Mouse (Mus musculus) gastrocnemius, adult 2 months (tissue): ENCODE measurements around the gene Cttnbp2. TPM values are rescaled to one million over a fixed set of nuclear protein-coding genes. Genes with fewer than 3 reads are reported as not detected.
A peak's percentile ranks its signal among the peaks of the same experiment; 100 is the strongest.

Experiments
- DNase-seq: peaks from one replicate; pipeline ENCODE4 v3.0.0; 2022
- H3K27ac ChIP-seq: fragments of 200-600 bp; 2 replicates; pipeline ENCODE4 v1.8.1; 2022; ENCODE audit warnings: mild to moderate bottlenecking
- H3K4me3 ChIP-seq: fragments of 200-600 bp; 2 replicates; pipeline ENCODE4 v1.8.1; 2022; ENCODE audit warnings: mild to moderate bottlenecking, moderate library complexity
- CTCF ChIP-seq: fragments of 200-600 bp; IDR thresholded peaks from 2 replicates; pipeline ENCODE4 v1.8.1; 2022; ENCODE audit warnings: antibody characterized with exemption, mild to moderate bottlenecking, moderate library complexity
- intact Hi-C: fragments of 180-260 bp; cut with DNase I; formaldehyde crosslinking; loops from one replicate; pipeline ENCODE4 v1.15.1; 2025
- long read RNA-seq, 2 experiments: library from polyadenylated mRNA; stranded (forward); transcript quantifications; one replicate each; pipeline ENCODE4 v2.0.0; 2021
- total RNA-seq, 2 experiments: library from RNA; stranded (reverse); gene quantifications; 2 replicates each; pipeline ENCODE4 v1.2.3; 2021

Cttnbp2 gene
- under 1 TPM; 0.54 to 0.86 TPM for total RNA-seq
- long read RNA-seq, experiment 1: 0 reads
- long read RNA-seq, experiment 2: 0 reads

- intact Hi-C loops: no loop called here
- TF ChIP-seq CTCF: no peak
- H3K27ac ChIP-seq: peak within 1 kb of the TSS; percentile 62
- DNase-seq: peak; percentile 65
- peak within 1 kb of the TSS; percentile 88 for H3K4me3 ChIP-seq
Measured at GRCm38 (mm10) chr6:18514480-18515352, at the start of gene Cttnbp2. TSS of gene Cttnbp2 (minus strand) at chr6:18514843.

GRCm38 (mm10) chr6:18559019-18559418 lies 44.4 kb upstream of the Cttnbp2 start:
- no peak for DNase-seq
- intact Hi-C loops: no loop called here
- Histone ChIP-seq H3K4me3 (no peak overlapping the region), H3K27ac (no peak overlapping the region)
- no peak for TF ChIP-seq CTCF

- intact Hi-C loops: no loop called here
- Histone ChIP-seq H3K27ac (no peak overlapping the region), H3K4me3 (no peak overlapping the region)
- no peak for TF ChIP-seq CTCF
- DNase-seq: no peak
Measured at GRCm38 (mm10) chr6:18547516-18548465, 33.1 kb upstream of the Cttnbp2 start.

GRCm38 (mm10) chr6:18543878-18544277 lies 29.2 kb upstream of the Cttnbp2 start:
- TF ChIP-seq CTCF: no peak
- Histone ChIP-seq H3K4me3 (no peak overlapping the region), H3K27ac (no peak overlapping the region)
- intact Hi-C loops: no loop called here
- no peak for DNase-seq

GRCm38 (mm10) chr6:18540396-18540795 lies 25.8 kb upstream of the Cttnbp2 start:
- DNase-seq: no peak
- intact Hi-C loops: no loop called here
- H3K27ac ChIP-seq: no peak overlapping the region
- no peak for TF ChIP-seq CTCF
- no peak overlapping the region for H3K4me3 ChIP-seq

GRCm38 (mm10) chr6:18530394-18530793 lies 15.8 kb upstream of the Cttnbp2 start:
- Histone ChIP-seq H3K4me3 (no peak overlapping the region), H3K27ac (no peak overlapping the region)
- intact Hi-C loops: no loop called here
- DNase-seq: no peak
- TF ChIP-seq CTCF: no peak

- DNase-seq: no peak
- H3K4me3 ChIP-seq: no peak overlapping the region
- intact Hi-C loops: no loop called here
- no peak overlapping the region for H3K27ac ChIP-seq
- TF ChIP-seq CTCF: no peak
Measured at GRCm38 (mm10) chr6:18517626-18518025, 3.0 kb upstream of the Cttnbp2 start.

- intact Hi-C loops: no loop called here
- DNase-seq: no peak
- peak overlapping the region; percentile 62 for H3K27ac ChIP-seq
- peak overlapping the region; percentile 88 for H3K4me3 ChIP-seq
- no peak for TF ChIP-seq CTCF
Measured at GRCm38 (mm10) chr6:18513611-18514473, 801 bp downstream of the Cttnbp2 start.

- no peak for TF ChIP-seq CTCF
- no peak overlapping the region for H3K4me3 ChIP-seq
- no peak for DNase-seq
- H3K27ac ChIP-seq: no peak overlapping the region
- intact Hi-C loops: no loop called here
Measured at GRCm38 (mm10) chr6:18511886-18512285, 2.8 kb downstream of the Cttnbp2 start.

GRCm38 (mm10) chr6:18508036-18508435 lies 6.6 kb downstream of the Cttnbp2 start:
- intact Hi-C loops: no loop called here
- no peak overlapping the region for H3K4me3 ChIP-seq
- no peak for TF ChIP-seq CTCF
- H3K27ac ChIP-seq: peak overlapping the region; percentile 35; the same call in 1 of the 2 replicates
- no peak for DNase-seq

GRCm38 (mm10) chr6:18499833-18500232 lies 14.8 kb downstream of the Cttnbp2 start:
- no peak for DNase-seq
- intact Hi-C loops: no loop called here
- Histone ChIP-seq H3K27ac (no peak overlapping the region), H3K4me3 (no peak overlapping the region)
- no peak for TF ChIP-seq CTCF

GRCm38 (mm10) chr6:18492977-18493376 lies 21.7 kb downstream of the Cttnbp2 start:
- no peak for TF ChIP-seq CTCF
- no peak for DNase-seq
- Histone ChIP-seq H3K27ac (no peak overlapping the region), H3K4me3 (no peak overlapping the region)
- intact Hi-C loops: no loop called here
